Mouse (Mus musculus): ENCODE measurements around the gene Fgfr2.

The Fgfr2 gene

DNA sequence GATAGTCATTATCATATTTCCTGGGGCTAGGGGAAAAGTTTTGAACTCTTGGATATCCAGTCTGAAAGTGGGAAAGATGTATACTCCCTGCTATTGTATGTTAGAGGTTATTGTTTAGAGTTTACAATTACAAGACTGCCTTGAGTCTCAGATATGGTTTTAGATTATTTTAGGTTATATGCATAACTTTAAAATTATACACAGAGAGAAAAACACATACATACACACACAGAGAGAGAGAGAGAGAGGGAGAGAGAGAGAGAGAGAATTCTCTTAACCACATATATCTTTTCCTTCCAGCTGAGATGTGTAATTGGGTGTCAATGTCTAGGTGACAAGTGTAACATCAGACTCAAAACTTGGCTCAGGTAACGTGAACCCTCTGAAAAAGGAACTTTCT is 1789.6 kb downstream of the Fgfr2 start, which contains the start of gene Fam24a:
TSS of gene Fam24a (plus strand) at position 301 of the 400 bp plus-strand sequence.
- DNase-seq (ENCODE audit: low spot score), result no peak

DNA sequence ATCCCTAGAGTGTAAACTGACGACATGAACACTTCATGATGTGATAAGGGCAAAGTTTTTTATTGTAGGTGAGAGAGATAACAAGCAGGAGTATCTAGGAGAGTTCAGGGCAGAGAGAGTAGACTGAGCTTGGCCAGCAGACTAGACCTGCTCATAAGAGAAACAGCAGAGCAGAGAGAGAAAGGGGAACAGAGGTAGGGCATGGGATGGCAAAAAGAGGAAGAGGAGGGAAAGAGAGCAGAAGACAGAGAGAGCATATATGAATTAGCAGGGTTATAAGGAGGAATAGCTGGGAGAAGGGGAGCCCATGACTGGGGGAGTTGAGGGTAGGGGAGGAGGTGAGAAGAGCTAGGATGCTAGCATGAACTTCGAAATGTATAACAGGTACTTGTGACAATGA is 1791.5 kb downstream of the Fgfr2 start:
- DNase-seq (ENCODE audit: low spot score), result no peak

DNA sequence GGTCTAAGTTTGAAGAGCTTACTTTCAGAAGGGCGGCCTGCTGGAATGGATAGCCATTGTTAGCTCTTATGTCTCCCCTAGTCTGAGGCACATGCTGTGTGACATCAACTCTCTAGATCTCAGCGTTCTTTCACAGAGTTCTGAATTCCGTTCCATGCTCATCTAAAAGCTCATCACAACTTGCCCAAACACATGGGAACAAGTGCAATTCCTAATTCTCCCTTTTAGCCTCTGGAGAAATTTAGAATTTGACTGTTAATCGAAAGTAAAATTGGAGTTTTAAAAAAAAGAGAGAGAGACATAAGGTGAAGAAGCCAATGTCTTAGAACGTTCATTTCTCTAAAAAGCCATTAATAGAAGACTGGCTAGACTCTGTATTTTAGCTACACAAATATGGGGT is 1793.7 kb downstream of the Fgfr2 start, which contains the start of gene Fam24b:
TSS of gene Fam24b (minus strand) at position 101 of the 400 bp plus-strand sequence.
- DNase-seq (ENCODE audit: low spot score), result no peak

DNA sequence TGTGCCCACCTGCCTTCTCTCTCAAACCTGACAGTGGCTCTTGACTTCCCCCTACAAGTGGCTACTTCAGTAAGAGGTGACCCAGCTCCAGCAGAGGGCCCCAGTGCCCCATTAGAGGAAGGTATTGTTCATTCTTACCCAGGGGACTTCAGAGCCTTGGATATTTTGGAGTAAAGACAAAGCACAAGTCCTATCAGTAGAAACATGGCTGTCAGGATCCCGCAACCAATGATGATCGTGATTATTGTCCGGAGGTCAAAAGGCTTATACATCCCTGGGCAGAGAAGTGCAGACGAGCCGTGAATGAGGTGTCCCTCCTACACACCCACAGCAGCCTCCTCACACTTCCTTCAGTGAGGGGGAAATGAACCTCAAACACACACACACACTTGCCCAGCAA is 1796.1 kb downstream of the Fgfr2 start:
- DNase-seq (ENCODE audit: low spot score), result no peak

DNA sequence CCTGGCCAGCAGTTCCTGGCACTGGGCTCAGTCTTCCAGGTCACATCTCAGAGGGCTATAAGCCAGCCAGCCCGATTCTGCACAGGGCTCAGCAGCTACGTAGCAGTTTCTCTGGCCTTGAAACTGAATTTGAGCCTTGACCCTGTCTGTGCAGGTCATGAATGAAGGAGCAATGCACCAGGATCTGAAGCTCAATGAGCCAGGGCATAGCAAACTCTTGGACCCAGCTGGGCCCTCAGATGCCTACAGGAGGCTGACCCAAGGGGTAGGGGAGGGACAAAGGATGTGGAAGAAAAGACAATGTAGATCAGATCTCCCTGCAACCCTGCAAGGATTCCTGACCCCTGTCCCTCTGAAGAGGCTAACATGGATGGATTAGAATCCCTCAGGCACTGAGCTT is 1801.0 kb downstream of the Fgfr2 start, which contains the start of gene Cuzd1:
TSS of gene Cuzd1 (minus strand) at position 101 of the 400 bp plus-strand sequence.
- no peak for DNase-seq (ENCODE audit: low spot score)

DNA sequence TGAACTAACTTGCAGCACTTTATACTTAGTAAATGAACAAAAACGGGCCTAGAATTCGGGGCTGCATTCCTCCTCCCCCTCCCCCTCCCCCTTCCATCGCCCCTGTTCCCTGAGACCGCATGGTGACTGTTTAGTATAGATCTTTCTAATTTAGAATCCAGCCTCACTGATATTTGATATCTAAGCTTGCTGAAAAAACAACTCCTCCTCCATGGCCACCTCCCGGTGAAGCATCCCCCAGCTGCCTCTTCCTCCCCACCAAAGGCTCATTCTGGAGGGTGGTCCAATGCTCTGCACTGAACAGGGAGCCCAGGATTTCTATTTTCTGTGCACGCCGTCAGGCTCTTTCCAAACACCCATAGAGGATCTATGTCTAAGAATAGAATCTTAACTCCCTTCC is 1804.8 kb downstream of the Fgfr2 start:
- no peak for DNase-seq (ENCODE audit: low spot score)

DNA sequence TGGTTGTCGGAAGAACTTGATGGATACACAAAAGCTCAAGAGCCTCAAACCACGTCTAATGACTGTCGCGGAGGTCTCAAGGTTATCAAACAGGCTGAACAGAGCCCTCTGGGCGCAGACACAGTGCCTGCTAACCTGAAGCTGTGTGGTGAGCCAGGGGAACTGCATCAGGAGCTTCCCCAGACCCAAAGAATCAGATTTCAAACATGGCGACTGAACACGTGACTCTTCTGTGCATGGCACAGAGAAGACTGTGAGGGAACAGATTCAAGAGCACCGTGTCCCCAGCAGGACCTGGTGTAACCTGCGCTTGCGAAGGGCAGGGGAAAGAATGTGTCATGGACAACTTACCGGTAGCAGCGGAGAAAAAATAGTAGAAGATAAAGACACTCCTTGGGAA is 1805.6 kb downstream of the Fgfr2 start:
- DNase-seq (ENCODE audit: low spot score), result no peak

DNA sequence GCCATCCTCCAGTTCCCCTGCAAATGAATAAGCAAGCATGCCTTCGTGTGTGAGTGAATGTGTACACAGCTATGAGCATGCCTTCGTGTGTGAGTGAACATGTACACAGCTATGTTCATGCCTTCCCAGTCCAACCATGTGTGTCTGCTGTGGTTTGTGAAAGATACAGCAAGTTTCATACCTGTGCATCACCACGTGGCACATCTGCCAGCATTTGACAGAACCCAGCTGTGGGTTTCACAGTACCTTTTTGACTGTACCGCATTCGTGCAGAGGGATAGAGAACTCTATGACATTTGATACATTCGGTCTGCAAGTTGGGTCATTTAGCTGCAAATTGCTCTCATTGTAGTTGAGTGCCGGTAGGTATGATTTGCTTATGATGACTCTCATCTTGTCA is 1808.7 kb downstream of the Fgfr2 start:
- DNase-seq (ENCODE audit: low spot score), result no peak

DNA sequence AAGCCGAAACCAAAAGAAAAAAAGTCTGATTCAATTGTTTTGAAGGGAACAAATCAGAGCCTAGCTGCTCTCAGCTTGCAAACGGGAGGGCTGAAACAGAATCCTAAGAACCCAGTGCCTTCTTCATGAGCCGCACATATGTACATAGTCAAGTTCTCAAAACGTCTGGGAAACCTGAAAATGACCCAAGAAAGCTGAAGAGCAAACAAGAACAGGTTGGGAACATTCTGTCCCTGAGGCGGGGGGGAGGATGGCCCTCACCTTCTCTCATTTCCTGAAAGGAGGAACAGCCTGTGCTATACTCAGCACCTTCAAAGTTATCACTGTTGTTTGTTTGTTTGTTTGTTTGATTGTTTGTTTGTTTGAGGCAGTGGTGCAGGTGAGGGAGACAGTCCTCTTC is 1816.4 kb downstream of the Fgfr2 start:
- no peak for DNase-seq (ENCODE audit: low spot score)

DNA sequence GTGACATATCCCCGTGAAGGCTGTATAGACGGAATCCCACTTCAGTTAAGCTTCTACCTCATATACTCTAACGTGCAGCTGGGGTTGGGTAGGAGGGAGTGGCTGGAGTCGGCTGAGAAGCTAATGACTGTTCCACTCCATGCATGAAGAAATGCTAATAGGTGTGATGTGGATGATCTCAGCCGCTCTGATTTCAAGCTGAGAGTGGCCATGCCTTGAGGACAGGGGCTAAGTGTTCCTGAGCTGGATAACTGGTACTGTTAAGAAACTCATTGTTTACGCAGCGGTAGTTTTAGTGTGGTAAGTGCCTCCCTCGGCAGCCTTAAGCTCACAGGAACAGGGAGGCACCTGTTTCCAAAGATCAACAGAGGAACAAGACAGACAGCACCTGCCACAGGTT is 1819.8 kb downstream of the Fgfr2 start:
- no peak for DNase-seq (ENCODE audit: low spot score)

DNA sequence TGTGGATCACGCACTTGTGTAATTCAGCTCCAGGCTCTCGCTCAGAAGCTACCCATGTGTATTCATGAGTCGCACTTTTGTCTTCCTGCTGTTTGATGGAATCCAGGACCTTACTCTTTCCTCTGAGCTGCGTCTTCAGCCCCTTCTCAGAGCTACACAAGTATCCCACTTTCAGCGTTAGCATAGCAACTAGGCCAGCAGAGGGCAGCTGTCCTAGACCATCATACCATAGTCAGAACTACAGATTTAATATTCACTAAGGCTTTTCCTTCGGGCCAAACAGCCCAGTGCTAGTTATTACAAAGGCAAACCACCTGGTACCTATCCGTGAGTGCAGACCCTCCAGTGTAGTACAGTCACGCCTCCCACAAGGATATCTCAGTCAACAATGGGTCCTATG is 1826.0 kb downstream of the Fgfr2 start:
- no peak for DNase-seq (ENCODE audit: low spot score)

DNA sequence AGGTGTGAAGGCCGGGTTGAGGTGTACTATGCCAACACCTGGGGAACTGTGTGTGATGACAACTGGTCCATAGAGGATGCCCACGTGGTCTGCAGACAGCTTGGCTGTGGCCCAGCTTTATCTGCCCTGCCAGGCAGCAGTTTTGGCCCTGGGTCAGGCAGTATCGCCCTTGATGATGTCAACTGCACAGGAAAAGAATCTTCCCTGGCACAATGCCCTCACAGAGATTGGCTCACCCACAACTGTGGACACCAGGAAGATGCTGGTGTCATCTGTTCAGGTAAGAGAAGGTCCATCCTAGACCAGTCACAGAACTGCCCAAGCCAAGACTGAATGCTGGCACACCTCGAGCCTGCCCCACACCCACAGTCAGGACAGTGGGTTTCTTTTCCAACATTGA is 1857.3 kb downstream of the Fgfr2 start:
- DNase-seq (ENCODE audit: low spot score), result no peak

DNA sequence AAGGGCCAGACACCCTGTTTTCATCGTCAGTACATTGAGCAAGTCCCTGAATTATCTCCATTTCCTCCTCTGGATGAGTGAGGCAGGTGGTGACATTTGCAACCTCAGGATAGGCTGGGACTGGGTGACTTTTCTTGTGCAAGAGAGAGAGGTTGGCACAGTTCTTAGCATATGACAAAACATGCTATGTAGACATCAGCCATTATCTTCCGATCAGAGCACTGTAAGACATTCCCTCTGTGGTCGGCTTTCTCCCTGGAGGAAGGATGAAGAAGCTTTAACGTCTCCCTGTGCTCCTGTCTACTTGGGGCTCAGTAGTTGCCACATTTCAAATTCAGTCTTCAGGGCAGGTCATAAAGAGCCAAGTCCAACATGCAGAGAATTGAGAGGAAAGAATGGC is 1858.9 kb downstream of the Fgfr2 start:
- no peak for DNase-seq (ENCODE audit: low spot score)

DNA sequence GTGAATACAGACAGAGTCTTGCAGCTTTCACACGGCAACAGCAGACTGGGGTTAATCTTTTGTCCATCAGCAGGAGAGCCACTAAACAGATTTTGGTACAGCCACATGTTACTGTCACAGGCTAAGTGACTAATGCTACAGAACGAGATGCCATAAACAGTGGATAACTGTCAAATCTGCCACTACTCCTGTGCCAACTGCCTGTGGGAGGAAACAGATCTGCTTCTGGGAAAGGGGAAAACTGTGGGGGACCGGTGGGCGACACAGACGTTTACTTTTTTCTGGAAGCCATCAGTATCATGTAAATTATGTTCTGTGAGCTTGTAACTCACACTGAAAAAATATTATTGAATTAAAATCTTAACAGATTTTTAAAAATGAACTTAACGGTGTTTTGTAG is 1862.2 kb downstream of the Fgfr2 start:
- DNase-seq (ENCODE audit: low spot score), result no peak

DNA sequence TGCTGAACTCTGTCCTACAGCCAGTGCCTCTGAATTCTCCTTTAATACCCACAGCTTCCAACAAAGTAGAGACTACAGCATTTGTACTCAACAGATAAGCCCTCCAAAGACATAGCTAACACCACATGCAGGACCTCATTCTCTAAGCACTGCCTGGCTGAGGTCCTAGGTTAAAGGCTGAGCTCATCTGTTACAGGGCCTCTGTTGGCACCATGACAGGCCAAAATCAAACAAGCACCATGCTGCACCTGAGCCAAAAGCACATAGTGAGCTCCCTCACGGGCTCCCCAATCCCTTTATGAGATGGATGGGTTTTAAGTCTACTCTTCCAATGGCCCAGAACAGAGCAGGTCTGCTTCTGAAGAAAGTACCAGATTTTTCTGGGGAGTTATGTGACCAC is 1865.8 kb downstream of the Fgfr2 start:
- no peak for DNase-seq (ENCODE audit: low spot score)

DNA sequence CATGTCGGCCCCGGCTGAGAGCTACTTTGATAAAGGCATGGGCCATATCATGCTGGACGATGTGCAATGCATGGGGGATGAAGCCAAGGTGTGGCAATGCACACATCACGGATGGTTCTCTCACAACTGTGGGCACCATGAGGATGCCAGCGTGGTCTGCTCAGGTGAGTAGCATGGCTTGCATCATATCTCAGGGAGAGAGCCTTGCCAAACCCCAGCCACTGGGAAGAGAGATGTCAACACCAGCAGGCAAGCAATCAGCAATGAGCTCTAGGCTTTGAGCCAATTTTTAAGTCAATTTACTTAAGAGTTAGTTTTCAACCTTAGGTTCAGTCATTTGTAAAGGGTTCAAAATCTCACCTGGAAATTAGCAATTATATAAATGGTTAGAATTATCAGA is 1866.3 kb downstream of the Fgfr2 start:
- no peak for DNase-seq (ENCODE audit: low spot score)

DNA sequence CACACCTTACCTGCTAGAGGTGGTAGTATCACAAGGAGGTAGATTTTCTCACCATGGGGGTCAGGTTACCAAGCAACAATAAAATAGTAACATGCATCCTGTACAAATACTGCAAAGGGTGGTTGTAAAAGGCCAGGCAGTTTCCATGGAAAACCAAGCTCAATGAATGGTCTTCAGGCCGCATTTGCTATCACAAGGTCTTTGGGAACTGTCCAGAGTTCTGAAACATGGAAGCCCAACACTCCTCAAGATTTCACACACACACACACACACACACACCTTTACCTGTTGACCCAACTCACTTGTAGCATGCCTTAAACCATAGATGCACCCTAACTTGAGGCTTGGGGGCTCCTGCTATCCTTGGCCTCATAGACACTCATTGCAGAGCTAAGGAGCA is 1878.2 kb downstream of the Fgfr2 start:
- no peak for DNase-seq (ENCODE audit: low spot score)

DNA sequence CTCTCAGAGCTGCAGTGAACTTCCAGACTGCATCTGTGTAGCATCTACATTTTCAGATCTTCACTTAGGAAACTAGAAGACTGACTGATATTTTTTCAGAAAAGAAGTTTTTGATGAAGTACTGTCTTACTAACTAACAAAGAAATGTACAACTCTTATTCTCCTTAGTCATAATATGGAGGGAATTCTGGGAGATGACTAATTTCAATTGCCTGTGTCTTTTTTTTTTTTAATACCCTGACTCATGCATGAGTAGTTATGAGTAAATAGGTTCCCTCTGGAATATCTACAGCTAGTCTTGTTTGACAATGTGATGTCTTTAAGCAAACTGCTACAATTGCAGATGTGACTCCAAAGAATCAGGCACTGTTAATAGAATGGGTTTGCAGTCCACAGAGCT is 1887.1 kb downstream of the Fgfr2 start:
- DNase-seq (ENCODE audit: low spot score), result no peak

DNA sequence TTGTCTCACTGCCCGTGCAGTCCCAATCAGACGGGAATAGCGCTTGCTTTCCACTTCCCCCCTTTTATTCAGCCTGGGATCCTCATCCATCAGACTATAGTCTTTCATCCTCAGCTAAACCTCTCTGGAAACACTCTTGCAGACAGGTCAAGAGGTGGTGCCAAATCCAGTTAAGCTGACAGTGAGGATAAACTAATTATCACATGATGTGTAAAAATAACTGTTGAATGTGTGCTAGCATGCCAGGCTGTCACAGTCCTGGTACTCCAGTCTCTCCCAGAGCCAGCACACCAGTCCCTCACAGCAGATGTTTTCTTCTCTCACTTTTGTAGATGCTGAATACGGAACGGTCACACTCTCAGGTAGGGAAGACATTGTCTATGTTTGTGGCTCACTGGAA is 1900.1 kb downstream of the Fgfr2 start:
- DNase-seq (ENCODE audit: low spot score), result no peak

DNA sequence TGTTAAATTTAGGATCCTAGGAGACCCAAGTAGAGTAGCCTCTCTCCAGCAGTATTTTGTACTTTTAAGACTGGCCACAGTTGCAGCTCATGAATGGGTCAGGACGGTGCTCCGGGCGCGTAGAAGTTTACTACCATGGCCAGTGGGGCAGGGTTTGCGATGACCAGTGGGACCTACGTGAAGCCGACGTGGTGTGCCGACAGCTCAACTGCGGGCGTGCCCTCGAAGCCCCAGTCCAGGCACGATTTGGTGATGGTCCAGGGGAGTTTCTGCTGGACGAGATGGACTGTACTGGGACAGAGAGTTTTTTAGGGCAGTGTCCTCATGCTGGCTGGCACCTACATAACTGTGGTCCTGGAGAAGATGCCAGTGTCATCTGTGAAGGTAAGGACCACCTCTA is 1935.2 kb downstream of the Fgfr2 start:
- no peak for DNase-seq (ENCODE audit: low spot score)

DNA sequence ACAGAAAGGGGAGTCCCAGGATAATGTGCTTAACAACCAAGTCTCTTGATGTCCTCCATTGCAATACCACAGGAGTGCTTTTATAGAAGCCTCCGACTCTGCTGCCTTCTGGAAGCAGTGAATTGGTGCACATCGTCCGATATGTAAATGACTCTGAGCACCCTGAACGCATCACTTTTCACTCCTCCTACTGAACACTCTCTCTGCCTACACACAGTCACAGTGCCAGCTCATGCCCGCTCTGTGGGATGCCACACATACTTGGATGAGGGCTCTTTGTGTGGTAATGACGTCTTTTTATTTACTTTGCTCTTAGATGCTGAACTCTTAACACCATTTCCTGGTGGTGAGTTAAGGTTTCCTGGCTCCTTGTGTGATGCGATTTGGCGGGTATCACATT is 1936.1 kb downstream of the Fgfr2 start:
- DNase-seq (ENCODE audit: low spot score), result no peak

DNA sequence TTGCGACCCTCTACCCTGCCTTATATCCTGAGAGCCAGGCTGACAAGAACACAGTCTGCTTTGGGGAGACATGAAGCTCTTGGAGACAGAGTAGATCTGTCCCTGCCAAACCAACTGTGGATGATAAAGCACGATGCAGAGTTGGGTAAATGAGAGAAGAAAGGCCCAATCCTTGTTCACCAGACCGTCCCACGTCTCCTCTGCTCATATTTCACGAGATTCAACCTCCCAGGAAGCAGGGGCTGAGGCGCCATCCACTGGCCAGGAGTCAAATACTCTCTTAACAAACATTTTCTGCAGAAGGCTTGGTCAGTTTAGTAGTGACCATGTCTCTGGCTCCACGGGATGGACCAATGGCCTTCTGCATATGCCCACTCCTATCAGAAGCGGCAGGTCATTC is 1938.8 kb downstream of the Fgfr2 start:
- no peak for DNase-seq (ENCODE audit: low spot score)

DNA sequence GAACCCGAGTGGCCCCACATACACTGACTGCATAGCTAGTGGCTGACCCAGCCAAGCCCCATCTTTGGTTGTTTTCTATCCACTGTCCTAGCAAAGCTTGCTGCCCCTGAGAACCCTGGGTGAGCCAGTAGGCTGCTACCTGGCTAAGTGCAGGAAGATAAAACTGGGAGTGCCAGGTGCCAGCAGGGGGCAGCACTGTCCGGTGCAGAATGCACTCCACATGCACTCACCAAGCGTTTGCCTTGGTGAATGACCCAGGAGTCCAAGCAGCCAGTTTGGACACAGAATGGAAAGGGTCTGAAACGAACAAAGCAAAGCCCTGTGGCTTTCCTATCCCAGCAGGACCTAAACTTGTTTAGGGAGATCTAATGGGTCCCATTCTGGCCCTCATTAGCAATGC is 1940.5 kb downstream of the Fgfr2 start:
- DNase-seq (ENCODE audit: low spot score), result no peak

DNA sequence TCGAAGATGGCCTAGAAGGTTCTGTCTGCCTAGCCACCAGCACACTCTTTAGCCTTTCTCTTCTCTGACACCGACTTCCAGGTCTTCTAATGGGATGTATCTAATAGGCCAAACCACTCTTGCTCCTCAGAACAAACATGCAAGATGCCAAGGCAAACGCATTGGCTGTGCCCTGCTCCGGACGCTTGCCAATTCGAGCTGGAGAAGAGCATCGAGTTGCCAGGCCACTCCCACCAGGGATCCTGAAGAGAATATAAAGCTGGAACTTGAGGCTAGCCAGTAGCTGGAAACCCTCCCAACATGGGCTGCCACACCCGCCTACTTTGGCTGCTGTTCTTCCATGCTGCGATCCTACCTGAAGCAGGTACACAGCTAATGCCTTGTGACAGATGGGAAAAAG is 1949.0 kb downstream of the Fgfr2 start, which contains the start of gene 5430419D17Rik:
TSS of gene 5430419D17Rik (plus strand) at position 282 of the 400 bp plus-strand sequence.
- no peak for DNase-seq (ENCODE audit: low spot score)

DNA sequence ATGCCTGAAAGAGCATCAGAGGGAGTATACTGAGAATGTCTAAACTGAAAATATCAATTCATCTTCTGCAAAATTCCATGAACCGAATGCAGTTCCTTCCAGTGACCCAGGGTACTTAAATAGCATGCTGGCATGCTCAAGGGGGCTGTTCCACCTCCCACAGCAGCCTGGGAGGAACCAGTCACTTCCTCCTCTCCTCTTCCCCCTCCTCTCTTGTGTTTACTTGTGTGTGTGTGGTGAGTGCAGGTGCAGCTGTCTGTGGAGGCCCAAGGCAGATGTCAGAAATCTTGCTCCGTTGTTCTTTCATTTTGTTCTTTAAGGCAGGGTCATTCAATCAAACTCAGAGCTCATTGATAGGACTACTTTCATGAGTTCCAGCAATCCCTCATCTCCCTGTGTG is 1954.1 kb downstream of the Fgfr2 start:
- DNase-seq (ENCODE audit: low spot score), result no peak

Measured in adipocyte (in vitro differentiated cells).